Mouse (Mus musculus): ENCODE data around the gene Ntn3. TPM values are rescaled to one million over a fixed set of nuclear protein-coding genes. Genes with fewer than 3 reads are reported as not detected.

Ntn3 gene
- not detected for total RNA-seq (2023)

GRCm38 (mm10) chr17:24209043-24209915 lies at the start of gene Ntn3:
Ntn3 (minus strand) TSS chr17:24209531.

GRCm38 (mm10) chr17:24251320-24252069 lies 42.2 kb upstream of the Ntn3 start, which contains the start of gene Ccnf:
Ccnf (minus strand) TSS chr17:24251484.

GRCm38 (mm10) chr17:24220435-24221411 lies 11.4 kb upstream of the Ntn3 start, which contains the start of gene Tedc2:
Tedc2 (minus strand) TSS chr17:24220851.

GRCm38 (mm10) chr17:24205284-24205888 lies 3.9 kb downstream of the Ntn3 start, which contains the start of gene Tbc1d24:
Tbc1d24 (minus strand) TSS chr17:24205562.

GRCm38 (mm10) chr17:24169317-24170065 lies 39.8 kb downstream of the Ntn3 start, which contains the start of gene Atp6v0c:
Atp6v0c (minus strand) TSS chr17:24169702.

GRCm38 (mm10) chr17:24163176-24163962 lies 46.0 kb downstream of the Ntn3 start, which contains the start of gene Amdhd2:
Amdhd2 (minus strand) TSS chr17:24163766.

Other genes with a start within 250 kb of the Ntn3 start
- gene Prss30, start 229.0 kb downstream of the Ntn3 start, total RNA-seq (2023): not detected
- gene Prss22, start 211.4 kb downstream of the Ntn3 start, total RNA-seq (2023): not detected
- not detected for gene Prss27, start 171.4 kb downstream of the Ntn3 start, total RNA-seq (2023)
- gene Kctd5, start 136.0 kb downstream of the Ntn3 start, total RNA-seq (2023): 32.5 TPM
- 97.8 TPM for gene Pdpk1, start 58.6 kb downstream of the Ntn3 start, total RNA-seq (2023)
- gene Amdhd2, start 45.8 kb downstream of the Ntn3 start, total RNA-seq (2023): 27.0 TPM
- gene Atp6v0c, start 39.8 kb downstream of the Ntn3 start, total RNA-seq (2023): 171 TPM
- 1.2 TPM for gene Tbc1d24, start 4.0 kb downstream of the Ntn3 start, total RNA-seq (2023)
- 4.6 TPM for gene Tedc2, start 11.3 kb upstream of the Ntn3 start, total RNA-seq (2023)
- 3.2 TPM for gene Ccnf, start 42.0 kb upstream of the Ntn3 start, total RNA-seq (2023)
- not detected for gene Abca17, start 141.5 kb upstream of the Ntn3 start, total RNA-seq (2023)
- gene Abca3, start 142.4 kb upstream of the Ntn3 start, total RNA-seq (2023): 43.5 TPM
- gene Rnps1, start 205.0 kb upstream of the Ntn3 start, total RNA-seq (2023): 178 TPM
- gene Eci1, start 217.1 kb upstream of the Ntn3 start, total RNA-seq (2023): 16.9 TPM
- gene Dnase1l2, start 233.6 kb upstream of the Ntn3 start, total RNA-seq (2023): 5.4 TPM